Mouse (Mus musculus) midbrain, embryonic 10.5 days (tissue): ENCODE measurements around the gene Fam32a. TPM values are rescaled to one million over a fixed set of nuclear protein-coding genes. Genes with fewer than 3 reads are reported as not detected.

Source experiments
- DNase-seq: peaks from one replicate; pipeline ENCODE4 v3.0.0-alpha.2; 2017; ENCODE audit warnings: low spot score
- H3K27ac ChIP-seq: fragments of 300-500 bp; sonication (generic); replicated peaks from 2 replicates; pipeline ENCODE4 v1.5.1; 2016; ENCODE audit warnings: mild to moderate bottlenecking
- H3K27me3 ChIP-seq: fragments of 300-500 bp; sonication (generic); 2 replicates; pipeline ENCODE4 v1.6.1; 2016; ENCODE audit warnings: low read depth, mild to moderate bottlenecking; ENCODE audit not compliant: poor library complexity, severe bottlenecking
- H3K36me3 ChIP-seq: fragments of 300-500 bp; sonication (generic); 2 replicates; pipeline ENCODE4 v1.6.1; 2016; ENCODE audit warnings: mild to moderate bottlenecking, moderate library complexity
- H3K4me1 ChIP-seq: fragments of 300-500 bp; sonication (generic); 2 replicates; pipeline ENCODE4 v1.6.1; 2016
- H3K4me3 ChIP-seq: fragments of 300-500 bp; sonication (generic); 2 replicates; pipeline ENCODE4 v1.5.1; 2016; ENCODE audit warnings: mild to moderate bottlenecking, moderate library complexity
- H3K9me3 ChIP-seq: fragments of 300-500 bp; sonication (generic); replicated peaks from 2 replicates; pipeline ENCODE4 v1.6.1; 2016; ENCODE audit warnings: mild to moderate bottlenecking
- WGBS: fragments of 180-500 bp; shearing (Covaris S2); methylation state at CpG from one replicate; pipeline ENCODE4 v1.1.7; 2016; 5-methylcytosine and 5-hydroxymethylcytosine counted together
- polyA plus RNA-seq: library from polyadenylated mRNA; unstranded; fragments of >200 nt; fragmentation: Nextera tagmentation; extraction: Ambion mirVana; gene quantifications from 2 replicates; pipeline ENCODE4 v1.2.1, GENCODE M21; 2016

Fam32a gene
- polyA plus RNA-seq: 75.2 and 83.1 TPM in 2 replicates

- H3K27ac ChIP-seq: peak within 1 kb of the TSS; percentile 91
- no peaks in the 10 kb centered on the region for H3K9me3 ChIP-seq
- peaks cover 16% of the 10 kb centered on the region for H3K4me1 ChIP-seq
- 22% methylated on average over 39 of the region's 39 CpGs for WGBS
- DNase-seq: peak; percentile 94
- H3K36me3 ChIP-seq: peaks cover 38% of the 10 kb centered on the region
- peak within 1 kb of the TSS; percentile 92 for H3K4me3 ChIP-seq
- H3K27me3 ChIP-seq: no peaks in the 10 kb centered on the region; the same call in 1 of the 2 replicates
These were observed at the start of gene Fam32a for GRCm38 (mm10) chr8:72219541-72220363. Gene Fam32a, plus strand, starts transcription at chr8:72219730.

GRCm38 (mm10) chr8:72177346-72177925 lies 42.1 kb upstream of the Fam32a start:
- no peak overlapping the region for H3K4me3 ChIP-seq
- WGBS: 66% methylated on average over 5 of the region's 5 CpGs
- no peaks in the 10 kb centered on the region for H3K9me3 ChIP-seq
- H3K27ac ChIP-seq: no peak overlapping the region
- no peaks in the 10 kb centered on the region for H3K27me3 ChIP-seq
- peak; percentile 54 for DNase-seq
- H3K36me3 ChIP-seq: peaks cover 98% of the 10 kb centered on the region
- H3K4me1 ChIP-seq: no peaks in the 10 kb centered on the region

GRCm38 (mm10) chr8:72183554-72184202 lies 35.9 kb upstream of the Fam32a start:
- H3K4me1 ChIP-seq: no peaks in the 10 kb centered on the region
- no peaks in the 10 kb centered on the region for H3K9me3 ChIP-seq
- no peaks in the 10 kb centered on the region for H3K27me3 ChIP-seq
- peaks cover 35% of the 10 kb centered on the region for H3K36me3 ChIP-seq
- no peak overlapping the region for H3K4me3 ChIP-seq
- 94% methylated on average over 2 of the region's 2 CpGs for WGBS
- no peak for DNase-seq
- no peak overlapping the region for H3K27ac ChIP-seq

- H3K4me1 ChIP-seq: no peaks in the 10 kb centered on the region
- WGBS: 74% methylated on average over 2 of the region's 2 CpGs
- no peaks in the 10 kb centered on the region for H3K9me3 ChIP-seq
- no peak for DNase-seq
- H3K4me3 ChIP-seq: no peak overlapping the region
- H3K27ac ChIP-seq: no peak overlapping the region
- H3K36me3 ChIP-seq: no peaks in the 10 kb centered on the region
- no peaks in the 10 kb centered on the region for H3K27me3 ChIP-seq
These were observed 31.7 kb upstream of the Fam32a start for GRCm38 (mm10) chr8:72187793-72188331.

- H3K9me3 ChIP-seq: no peaks in the 10 kb centered on the region
- no peaks in the 10 kb centered on the region for H3K36me3 ChIP-seq
- H3K4me3 ChIP-seq: no peak within 1 kb of the TSS
- no peaks in the 10 kb centered on the region for H3K4me1 ChIP-seq
- no peak for DNase-seq
- no peaks in the 10 kb centered on the region for H3K27me3 ChIP-seq
- WGBS: 71% methylated on average over 12 of the region's 12 CpGs
- H3K27ac ChIP-seq: no peak within 1 kb of the TSS
These were observed 29.9 kb upstream of the Fam32a start, which contains the start of gene Hsh2d for GRCm38 (mm10) chr8:72189417-72190214. Gene Hsh2d, plus strand, starts transcription at chr8:72189638.

GRCm38 (mm10) chr8:72190215-72190539 lies 29.4 kb upstream of the Fam32a start:
- Histone ChIP-seq H3K9me3 (no peaks in the 10 kb centered on the region), H3K27me3 (no peaks in the 10 kb centered on the region), H3K27ac (no peak overlapping the region), H3K36me3 (no peaks in the 10 kb centered on the region), H3K4me3 (no peak overlapping the region), H3K4me1 (no peaks in the 10 kb centered on the region)
- WGBS: 82% methylated on average over 2 of the region's 2 CpGs
- no peak for DNase-seq

DNA sequence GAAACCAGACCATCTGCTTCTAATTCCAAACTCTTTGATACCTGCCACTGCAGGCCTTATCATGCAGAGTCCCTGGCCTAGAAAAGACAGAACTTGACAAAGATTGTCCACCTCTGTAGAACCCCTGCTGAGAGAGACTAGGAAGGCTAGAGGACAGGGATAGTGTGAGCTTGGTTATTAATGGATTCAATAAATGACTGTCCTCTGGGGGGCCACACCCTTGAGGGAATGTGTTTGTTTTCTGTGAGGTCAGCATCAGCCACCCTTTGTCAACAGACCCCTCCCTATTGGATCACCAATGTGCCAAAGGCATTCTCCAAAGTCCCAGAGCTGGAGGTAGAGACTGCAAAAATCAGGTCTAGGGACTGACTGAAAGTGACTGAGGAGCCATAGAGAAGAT lies 27.5 kb upstream of the Fam32a start:
- Histone ChIP-seq H3K4me1 (no peaks in the 10 kb centered on the region), H3K27me3 (no peaks in the 10 kb centered on the region), H3K9me3 (no peaks in the 10 kb centered on the region), H3K4me3 (no peak overlapping the region), H3K36me3 (no peaks in the 10 kb centered on the region), H3K27ac (no peak overlapping the region)
- no peak for DNase-seq

- Histone ChIP-seq H3K4me1 (no peaks in the 10 kb centered on the region), H3K27me3 (no peaks in the 10 kb centered on the region), H3K36me3 (no peaks in the 10 kb centered on the region), H3K4me3 (no peak overlapping the region), H3K9me3 (peaks cover 29% of the 10 kb centered on the region), H3K27ac (no peak overlapping the region)
- 64% methylated on average over 8 of the region's 8 CpGs for WGBS
- DNase-seq: no peak
These were observed 21.5 kb upstream of the Fam32a start for GRCm38 (mm10) chr8:72197997-72198396.

GRCm38 (mm10) chr8:72208582-72208981 lies 10.9 kb upstream of the Fam32a start:
- Histone ChIP-seq H3K4me1 (no peaks in the 10 kb centered on the region), H3K4me3 (no peak overlapping the region), H3K9me3 (peaks cover 19% of the 10 kb centered on the region), H3K27me3 (no peaks in the 10 kb centered on the region), H3K27ac (no peak overlapping the region), H3K36me3 (no peaks in the 10 kb centered on the region)
- DNase-seq: no peak
- WGBS: 78% methylated on average over 1 of the region's 1 CpGs

DNA sequence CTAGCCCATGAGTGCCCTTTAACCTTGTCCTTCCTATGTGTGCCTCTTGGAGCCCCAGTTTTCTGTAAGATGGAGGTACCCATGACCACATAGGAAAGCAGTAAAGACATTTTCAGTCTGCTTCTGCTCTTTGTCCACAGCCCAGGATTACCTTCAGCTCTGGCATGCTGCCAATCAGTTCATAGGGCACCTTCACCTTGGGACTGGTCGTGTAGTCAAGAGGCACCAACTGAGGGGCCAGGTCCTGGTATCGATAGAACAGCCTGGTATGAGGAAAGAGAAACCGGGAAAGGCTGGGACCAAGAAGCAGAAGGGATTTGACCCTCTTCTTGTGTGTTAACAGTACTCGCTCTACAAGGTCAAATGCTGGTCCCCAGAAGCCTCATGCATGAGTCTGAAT lies 9.3 kb upstream of the Fam32a start:
- H3K9me3 ChIP-seq: peaks cover 5% of the 10 kb centered on the region; the same call in 1 of the 2 replicates
- no peak overlapping the region for H3K27ac ChIP-seq
- H3K4me1 ChIP-seq: no peaks in the 10 kb centered on the region
- H3K36me3 ChIP-seq: no peaks in the 10 kb centered on the region
- no peaks in the 10 kb centered on the region for H3K27me3 ChIP-seq
- WGBS: 82% methylated on average over 4 of the region's 4 CpGs
- DNase-seq: no peak
- H3K4me3 ChIP-seq: no peak overlapping the region

DNA sequence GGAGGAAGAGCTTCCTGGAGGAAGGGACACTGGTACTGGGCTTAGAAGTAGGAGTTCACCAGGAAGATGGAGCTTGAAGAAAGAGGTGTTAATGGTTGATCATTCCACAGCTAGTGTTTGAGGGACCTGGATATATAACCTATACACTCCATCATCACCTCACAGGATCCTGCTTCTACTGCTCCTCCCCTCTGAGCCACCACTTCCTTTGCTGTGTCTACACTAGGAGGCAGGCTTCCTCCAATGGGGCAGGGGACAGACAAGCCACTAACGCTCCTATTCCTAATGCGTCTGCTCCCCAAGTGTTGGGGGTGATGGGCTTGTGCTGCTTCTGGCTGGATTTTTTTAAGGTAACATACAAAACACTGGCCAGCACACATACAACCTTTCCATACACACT lies 8.8 kb upstream of the Fam32a start:
- DNase-seq: no peak
- Histone ChIP-seq H3K27ac (no peak overlapping the region), H3K4me3 (no peak overlapping the region), H3K36me3 (no peaks in the 10 kb centered on the region), H3K27me3 (no peaks in the 10 kb centered on the region), H3K9me3 (no peaks in the 10 kb centered on the region), H3K4me1 (no peaks in the 10 kb centered on the region)
- WGBS: 66% methylated on average over 2 of the region's 2 CpGs

- Histone ChIP-seq H3K4me1 (no peaks in the 10 kb centered on the region), H3K9me3 (no peaks in the 10 kb centered on the region), H3K4me3 (no peak overlapping the region), H3K36me3 (no peaks in the 10 kb centered on the region), H3K27me3 (no peaks in the 10 kb centered on the region; the same call in 1 of the 2 replicates), H3K27ac (no peak overlapping the region)
- WGBS: 89% methylated on average over 1 of the region's 1 CpGs
- no peak for DNase-seq
These were observed 7.7 kb upstream of the Fam32a start for GRCm38 (mm10) chr8:72211846-72212245.
